Mouse (Mus musculus): ENCODE measurements around the gene Rps17. TPM values are rescaled to one million over a fixed set of nuclear protein-coding genes. Genes with fewer than 3 reads are reported as not detected.

The Rps17 gene
- total RNA-seq (2015) = 1,953 and 2,112 TPM in 2 replicates
- 2,159 and 2,431 TPM in 2 replicates for total RNA-seq (2017)

DNA sequence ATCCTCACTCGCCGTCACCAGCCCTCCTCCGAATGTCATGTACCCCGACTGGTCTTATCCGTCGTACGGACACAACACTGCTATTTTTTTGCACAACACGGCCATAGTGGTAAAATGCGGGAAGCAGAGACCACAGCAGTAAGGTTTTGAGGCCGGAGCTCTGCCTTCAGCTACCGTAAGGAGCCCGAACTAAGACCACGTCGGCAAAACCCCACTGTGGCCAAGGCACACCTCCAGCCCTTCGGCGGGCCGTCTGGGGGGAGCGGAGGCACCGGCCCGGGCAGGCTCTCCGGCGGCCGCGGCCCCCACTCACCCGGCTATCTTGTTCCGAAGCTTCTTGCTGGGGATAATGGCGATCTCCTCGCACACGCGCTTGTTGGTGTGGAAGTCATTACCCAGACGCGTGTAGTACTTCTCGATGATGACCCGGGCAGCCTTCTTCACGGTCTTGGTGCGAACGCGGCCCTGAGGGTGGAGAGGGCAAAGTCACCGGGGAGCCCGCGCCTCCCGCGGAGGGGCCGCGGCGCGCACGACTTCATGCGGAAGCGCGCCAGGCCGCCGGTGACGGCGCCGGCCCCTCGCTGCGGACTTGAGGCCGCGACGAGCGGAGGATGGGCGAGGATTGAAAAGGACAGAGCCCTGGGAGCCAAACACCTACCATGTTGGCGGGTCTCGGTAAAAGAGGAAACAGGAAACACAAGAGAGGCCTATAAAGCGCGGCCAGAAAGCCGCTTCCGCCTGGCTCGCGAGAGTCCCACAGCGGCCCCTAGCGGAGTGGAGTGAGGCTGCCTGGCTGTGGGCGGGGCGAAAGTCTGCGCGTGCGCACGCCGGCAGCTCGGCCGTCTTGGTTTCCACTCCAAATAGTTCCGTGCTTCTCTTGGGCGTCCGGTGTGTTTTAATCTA lies at the start of gene Rps17:
Rps17 (minus strand) TSS at position 711 of the 903 bp plus-strand sequence.
- ATAC-seq (ENCODE audit: poor library complexity, severe bottlenecking) = peak; percentile 93

DNA sequence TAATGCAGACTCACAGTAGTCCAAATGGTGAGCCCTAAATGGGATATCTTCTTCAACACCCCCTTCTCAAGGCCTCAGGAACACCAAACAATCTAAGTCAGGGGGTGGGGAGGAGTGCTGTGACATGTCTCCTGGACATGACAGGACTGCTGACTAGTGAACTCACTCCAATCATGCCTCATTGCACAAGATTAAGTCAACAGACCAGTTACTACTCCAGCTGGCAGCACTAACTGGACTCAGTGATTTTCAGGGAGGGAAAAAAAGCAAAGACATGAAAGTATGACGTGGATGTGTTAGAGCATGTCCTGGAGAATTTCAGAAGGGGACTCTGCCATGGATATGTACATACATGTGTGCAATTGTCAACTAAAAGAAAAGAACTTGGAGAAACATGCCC lies 34.3 kb upstream of the Rps17 start:
- ATAC-seq (ENCODE audit: poor library complexity, severe bottlenecking) = no peak

DNA sequence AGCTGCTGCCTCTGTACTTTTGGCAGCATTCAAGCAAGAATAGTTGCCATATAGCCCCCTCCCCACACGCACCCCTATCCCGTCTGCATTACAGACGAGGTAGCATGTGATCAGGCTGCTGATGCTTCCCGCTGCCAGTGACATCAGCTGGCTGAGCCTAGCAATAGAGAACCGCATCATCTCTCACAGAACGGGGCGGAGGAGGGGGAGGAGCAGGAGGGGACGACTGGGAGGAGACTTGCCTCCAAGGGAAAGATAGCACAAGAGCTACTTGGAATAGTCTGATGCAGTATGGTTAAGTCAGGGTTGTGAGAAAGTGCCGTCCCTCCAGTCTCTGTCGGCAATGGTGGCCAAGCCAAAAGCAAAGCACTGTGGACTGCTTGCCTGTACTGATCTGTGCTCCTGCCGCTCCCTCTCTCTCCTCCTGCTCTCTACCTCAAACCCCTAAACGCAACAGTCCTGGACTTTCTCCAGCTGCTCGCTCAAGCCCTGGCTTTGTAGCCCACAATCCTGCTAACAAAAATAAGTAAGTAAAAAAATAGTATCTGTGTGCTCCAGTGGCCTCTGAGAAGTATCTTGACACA lies 27.4 kb upstream of the Rps17 start:
- ATAC-seq (ENCODE audit: poor library complexity, severe bottlenecking) = peak; percentile 57

DNA sequence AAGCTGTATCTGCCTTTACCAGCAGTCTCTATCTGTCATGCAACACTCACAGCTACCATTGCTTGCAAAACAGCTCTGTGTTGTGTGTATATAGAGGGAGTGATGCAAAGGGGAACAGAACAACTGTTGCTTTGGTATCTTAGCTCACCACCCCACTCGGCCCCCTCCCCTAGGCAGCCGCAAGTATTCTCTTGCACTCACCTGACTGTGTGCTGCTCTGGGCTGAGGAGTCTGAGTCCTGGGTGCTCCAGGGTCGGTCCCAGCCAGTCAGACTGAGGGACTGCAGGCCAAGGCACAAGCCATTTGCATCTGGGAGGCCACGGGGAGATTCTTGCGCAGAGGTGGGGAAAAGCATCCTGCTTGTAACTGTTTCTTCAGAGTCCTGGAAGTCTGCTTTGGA lies 26.8 kb upstream of the Rps17 start:
- peak; percentile 76 for ATAC-seq (ENCODE audit: poor library complexity, severe bottlenecking)

DNA sequence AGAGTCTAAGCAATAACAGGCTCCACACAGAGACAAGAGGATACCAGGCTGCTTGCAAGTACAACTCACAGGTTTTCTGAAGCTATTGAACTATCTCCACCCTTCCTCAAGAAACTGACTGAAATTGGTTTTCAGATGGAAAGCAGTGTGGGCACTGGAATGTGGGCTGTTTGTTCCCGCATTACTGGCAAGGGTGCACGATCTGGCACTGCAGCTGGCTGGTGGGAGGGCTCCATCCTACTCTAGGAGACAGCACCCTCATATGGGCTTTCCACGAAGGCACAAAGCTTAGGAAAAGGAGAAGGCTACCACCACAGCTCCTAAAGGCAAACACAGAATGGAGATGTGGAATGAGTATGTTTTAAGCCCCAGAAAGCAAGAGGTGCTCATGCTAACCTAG lies 24.7 kb upstream of the Rps17 start:
- ATAC-seq (ENCODE audit: poor library complexity, severe bottlenecking) = no peak

DNA sequence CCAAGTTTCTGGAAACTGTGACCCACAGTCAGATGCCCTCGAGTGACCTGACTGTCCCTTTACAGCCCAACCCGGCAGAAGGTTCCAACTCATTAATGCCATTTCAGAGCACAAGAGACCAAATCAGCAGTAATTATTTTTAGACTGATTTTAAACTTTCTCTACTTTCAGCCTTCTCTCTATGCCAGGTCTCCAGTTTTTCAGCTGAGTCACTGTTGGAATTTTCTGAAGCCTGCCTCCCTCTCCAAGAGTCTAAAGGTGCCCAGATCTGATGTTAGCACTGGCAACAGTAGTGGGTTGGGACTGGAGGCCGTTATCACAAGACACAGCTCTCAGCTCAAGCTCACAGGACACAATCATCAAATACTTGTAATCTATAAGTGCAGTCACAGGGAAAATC lies 22.9 kb upstream of the Rps17 start:
- ATAC-seq (ENCODE audit: poor library complexity, severe bottlenecking) = no peak

DNA sequence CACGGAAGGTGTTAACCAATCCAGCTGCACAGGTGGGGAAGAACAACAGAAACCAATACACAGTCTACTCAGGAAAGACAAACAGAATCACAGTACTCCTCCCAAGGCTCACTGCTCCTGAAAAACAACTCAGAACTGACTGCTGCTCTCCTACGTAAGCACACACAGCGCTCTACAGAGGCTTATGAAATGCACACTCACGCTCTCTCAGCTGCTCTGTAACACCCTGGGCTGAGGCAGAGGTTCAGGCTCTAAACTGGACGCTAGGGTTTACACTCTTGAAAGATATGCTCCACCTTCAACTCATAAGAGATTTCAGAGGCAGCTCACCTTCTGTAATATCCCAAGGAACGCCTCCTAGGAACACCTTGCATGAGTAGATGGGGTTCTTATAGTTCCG lies 11.9 kb upstream of the Rps17 start:
- ATAC-seq (ENCODE audit: poor library complexity, severe bottlenecking) = no peak

DNA sequence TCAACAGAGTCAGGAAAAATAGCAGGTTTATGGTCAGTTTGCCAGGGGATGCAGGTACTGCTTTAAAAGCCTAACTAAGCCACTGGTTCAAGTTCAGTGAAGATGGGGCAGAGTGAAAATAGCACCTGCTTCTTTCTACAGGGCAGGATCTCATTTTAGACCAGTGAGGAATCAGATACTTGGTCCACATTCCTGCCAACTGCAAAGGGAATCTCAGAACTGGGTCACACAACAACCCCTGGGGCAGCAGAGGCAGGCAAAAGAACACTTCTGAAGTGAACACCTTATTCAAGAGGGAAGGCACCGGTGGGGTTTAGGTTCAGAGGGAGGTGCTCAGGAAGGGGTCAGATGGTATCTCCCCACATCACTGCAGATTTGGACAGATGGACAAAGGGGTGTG lies 11.3 kb upstream of the Rps17 start:
- ATAC-seq (ENCODE audit: poor library complexity, severe bottlenecking) = no peak

DNA sequence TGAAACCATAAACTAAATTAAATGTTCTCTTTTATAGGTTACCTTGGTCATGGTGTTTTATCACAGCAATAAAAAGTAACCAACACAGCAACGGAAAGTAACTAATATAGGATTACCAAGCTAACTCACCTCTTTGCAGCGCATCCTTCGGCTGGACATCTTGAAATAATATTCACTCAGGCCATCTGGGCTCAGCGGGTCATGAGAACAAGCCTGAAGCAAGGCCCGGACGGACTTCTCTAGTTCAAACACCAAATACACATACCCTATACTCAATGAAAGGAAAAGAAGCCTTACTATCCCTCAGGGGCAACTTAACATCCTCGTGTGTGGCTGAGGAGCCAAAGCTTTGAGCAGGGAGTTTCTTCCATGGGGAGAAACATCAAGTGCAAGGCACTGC lies 10.7 kb upstream of the Rps17 start:
- ATAC-seq (ENCODE audit: poor library complexity, severe bottlenecking) = no peak

DNA sequence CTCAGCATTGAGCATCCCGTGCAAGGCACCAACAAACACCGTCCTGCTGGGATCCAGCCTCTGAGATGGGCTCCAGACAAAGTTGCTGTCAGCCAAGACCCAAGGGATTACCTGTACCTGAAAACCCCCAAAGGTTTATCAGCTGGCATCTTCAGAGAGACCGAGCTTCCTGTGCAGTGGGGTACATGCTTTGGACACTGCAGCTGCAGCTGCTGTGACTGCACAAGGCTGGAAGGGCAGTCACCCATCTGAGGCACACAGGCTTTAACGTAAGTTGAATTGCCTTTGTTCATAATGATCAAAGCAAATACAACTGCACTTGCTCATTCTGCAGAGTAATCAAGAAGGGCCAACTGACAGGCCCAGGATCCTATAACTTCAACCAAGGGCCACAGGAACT lies 6.8 kb upstream of the Rps17 start:
- no peak for ATAC-seq (ENCODE audit: poor library complexity, severe bottlenecking)

DNA sequence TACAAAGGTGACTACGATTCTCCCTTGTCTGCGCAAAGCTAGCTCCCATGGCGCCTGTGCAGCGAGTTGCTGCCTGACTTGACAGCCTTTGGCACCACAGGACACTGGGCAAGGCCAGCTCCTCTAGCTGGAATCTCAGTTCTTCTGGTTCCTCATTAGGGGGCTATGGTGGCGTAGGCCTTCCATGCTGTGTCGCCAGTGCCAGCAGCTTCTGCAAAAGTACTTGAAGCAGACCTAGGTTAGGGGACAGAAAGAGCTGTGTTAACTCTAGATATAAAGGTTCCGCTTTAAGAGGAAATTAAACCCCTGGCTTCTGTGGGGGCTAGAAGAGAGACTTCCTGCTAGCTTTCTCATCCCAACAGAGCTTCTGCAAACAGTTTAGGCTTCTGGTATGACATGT lies 3.2 kb upstream of the Rps17 start:
- peak; percentile 8; the same call in 1 of the 2 replicates for ATAC-seq (ENCODE audit: poor library complexity, severe bottlenecking)

DNA sequence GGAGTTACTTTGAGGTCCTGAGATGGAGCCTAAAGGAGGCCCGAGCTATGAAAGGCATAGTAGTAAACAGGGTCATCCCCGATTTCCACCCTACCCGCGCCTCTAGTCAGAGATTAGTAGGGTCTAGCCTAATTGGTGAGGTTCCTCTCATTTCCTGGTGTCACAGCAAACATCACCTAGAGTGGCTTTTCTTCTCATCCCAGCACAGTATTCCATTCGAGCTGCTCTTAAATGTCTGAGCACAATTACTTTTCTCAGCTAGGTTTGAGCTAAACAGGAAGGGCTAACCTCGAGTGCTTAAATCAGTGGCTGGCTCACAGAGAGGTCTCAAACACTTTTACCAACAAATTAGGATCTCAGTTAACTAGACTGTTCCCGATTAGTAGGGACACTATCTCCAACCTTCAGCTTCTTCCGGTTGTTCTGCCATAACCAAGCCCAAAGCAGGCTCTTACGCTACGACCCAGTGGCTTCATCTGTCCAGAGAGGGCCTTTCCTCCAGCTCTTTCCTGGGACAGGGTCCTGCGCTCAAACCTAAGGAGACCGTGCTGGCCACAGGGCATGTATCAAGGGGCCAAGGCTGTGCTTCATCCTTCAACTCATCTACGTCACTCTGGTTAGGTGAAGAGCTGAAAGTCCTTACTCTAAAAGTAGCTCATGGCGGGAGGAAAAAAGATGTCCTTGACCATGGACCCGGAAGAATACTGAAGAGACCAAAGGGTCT lies 555 bp upstream of the Rps17 start:
- peak; percentile 13 for ATAC-seq (ENCODE audit: poor library complexity, severe bottlenecking)

DNA sequence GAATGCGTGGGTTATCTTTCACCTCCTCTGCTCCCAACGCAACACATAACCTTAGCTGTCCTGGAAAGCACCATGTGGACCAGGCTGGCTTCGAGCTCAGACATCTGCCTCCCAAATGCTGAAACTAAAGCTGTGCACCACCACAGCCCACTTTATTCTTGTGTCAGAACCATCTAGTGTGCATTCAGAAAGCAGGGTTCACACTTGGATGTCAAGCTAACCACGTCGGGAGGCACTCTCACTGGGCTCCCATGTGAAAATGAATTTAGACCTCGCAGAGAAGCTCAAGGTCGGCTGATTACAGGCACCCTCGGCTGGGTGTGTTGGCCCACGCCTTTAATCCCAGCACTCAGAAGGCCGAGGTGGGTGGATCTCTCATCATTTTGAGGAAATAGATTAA lies 1.2 kb downstream of the Rps17 start:
- no peak for ATAC-seq (ENCODE audit: poor library complexity, severe bottlenecking)

DNA sequence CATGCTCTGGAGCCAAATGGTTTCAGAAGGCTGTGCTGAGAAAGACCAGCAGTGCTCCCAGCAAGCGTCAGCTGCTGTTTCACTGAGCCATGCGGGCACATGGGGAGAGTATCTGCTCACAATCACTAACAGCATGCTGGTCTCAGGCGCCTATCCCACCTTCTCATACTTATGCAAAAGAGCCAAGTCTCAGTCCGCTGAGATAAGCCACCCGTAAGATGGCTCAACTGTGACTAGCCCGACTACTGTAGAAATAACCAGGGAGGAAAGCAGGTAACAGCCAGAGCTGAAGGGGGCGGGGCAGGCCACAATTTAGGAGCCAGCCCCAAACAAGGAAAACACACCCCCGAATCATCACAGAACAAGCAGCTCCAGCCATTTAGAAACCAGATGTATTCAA lies 1.7 kb downstream of the Rps17 start:
- no peak for ATAC-seq (ENCODE audit: poor library complexity, severe bottlenecking)

DNA sequence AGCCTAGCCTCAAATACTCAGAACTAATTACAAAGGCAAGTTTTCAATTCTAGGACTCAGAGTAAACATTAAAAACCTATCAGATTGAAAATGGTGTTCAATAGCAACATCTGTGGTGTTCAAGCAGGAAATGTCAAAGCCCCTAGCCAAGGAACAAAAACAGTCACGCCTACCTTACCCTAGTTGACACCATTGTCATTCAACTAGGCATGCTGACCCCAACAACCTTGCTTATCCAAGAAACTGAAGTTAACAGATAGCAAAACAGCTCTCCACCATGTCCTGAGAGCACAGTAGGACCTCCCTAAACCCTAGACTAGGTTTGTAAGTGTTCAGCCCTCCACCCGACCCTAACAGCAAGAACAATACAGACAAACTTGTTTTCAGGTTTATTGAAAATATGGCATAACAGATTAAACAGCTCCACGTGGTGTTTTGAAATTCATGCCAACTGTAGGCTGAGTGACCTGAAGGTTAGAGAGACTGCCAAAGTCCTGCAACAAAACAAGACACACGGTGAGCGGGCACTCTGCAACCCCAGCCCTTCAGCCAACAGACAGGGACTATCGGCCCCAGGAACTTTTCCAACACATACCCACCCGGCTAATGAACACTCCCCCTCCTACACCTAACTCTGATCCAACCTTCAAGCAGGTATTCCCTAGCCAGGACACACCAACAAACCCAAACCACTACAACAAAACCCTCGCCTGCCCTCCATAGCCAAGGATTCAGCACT lies 2.5 kb downstream of the Rps17 start:
- ATAC-seq (ENCODE audit: poor library complexity, severe bottlenecking) = no peak

DNA sequence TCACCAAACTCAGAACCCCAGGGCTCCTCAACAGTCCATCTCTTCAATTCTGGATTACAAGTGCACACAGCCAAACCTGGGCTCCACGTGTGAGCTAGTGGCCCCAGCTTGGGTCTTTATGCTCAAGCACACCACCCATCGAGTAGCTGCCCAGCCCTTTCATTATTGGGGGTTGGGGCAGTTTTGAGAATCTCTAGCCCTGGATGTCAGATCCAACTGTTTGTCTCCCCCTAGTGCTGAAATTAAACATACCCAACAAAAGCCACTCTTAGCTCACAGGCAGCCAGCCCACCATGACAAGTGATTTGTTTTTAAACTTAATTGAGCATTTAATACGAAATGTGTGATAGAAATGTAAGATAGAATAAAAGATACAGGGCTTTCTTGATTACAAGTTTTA lies 3.5 kb downstream of the Rps17 start:
- ATAC-seq (ENCODE audit: poor library complexity, severe bottlenecking) = no peak

DNA sequence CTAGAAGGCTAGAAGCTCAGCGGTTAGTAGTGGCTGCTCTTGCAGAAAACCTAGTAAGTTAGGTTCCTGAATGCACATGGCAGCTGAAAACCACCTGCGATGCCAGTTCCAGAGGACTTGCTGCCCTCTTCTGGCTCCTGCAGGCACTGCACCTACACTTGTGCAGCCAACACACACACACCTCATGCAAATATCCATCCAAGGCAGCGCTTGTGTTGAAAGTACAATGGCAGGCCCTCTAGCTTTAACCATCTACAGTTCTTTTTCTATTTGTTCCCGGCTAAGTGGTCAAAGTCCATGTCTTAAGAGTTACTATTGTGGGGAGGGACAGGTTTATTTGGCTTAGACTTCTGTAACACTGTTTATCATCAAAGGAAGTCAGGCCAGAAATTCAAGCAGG lies 5.3 kb downstream of the Rps17 start:
- peak; percentile 68 for ATAC-seq (ENCODE audit: poor library complexity, severe bottlenecking)

DNA sequence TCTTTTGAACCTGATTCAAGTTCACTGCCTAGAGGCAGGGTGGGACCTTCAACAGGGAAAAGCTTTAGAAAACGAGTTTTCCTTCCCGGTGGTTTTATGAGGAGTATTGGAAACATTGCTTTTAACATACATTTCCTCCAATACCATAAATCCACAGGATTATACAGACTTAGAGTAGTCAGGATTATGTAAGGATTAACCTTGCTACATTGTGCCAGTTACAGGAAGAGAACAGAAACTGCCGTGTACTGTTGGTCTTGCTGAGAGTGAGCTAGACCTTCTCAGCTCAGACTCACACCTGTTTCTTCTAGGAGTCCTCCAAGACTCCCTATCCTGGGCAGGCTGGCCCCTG lies 6.6 kb downstream of the Rps17 start:
- no peak for ATAC-seq (ENCODE audit: poor library complexity, severe bottlenecking)

DNA sequence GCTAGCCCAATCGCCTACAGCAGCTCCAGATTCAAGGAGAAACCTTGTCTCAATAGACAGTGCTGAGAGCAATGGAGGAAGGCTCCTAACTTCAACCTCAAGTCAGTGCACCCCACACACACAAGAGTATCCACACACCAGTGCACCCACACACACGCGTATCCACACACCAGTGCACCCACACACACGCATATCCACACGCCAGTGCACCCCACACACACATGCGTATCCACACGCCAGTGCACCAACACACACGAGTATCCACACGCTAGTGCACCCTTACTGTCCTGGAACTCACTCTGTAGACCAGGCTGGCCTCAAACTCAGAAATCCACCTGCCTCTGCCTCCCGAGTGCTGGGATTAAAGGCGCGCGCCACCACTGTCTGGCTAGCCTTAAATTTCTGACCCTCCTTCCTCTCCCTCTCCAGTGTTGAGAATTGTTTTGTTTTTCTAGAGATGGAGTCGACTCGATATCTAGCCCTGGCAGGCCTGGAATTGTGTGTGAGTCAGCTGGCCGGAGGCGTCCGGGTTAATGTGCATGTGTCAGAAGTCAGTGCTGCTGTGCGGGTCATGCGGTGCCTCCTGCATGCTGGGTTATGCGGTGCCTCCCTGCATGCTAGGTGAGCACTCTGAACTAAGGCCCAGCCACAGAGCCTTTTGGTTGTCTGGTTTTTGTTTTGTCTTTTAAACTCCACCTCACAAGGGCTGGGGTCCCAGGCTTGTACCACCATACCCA lies 7.1 kb downstream of the Rps17 start:
- no peak for ATAC-seq (ENCODE audit: poor library complexity, severe bottlenecking)

DNA sequence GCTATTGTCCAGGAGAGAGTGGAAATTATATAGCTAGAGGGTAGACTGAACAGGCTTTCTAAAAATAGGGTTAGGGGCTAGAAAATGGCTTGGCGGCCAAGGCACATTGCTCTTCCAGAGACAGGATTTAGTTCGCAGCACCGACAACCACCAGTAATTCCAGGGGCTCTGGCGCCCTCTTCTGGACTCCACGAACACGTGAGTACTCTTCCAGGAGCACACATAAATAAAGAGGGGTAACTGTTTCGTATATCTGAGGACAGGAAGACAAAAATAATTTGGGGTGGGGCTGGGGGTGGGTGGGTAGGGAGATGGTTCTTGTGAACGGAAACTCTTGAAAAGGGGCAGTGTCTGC lies 8.6 kb downstream of the Rps17 start:
- ATAC-seq (ENCODE audit: poor library complexity, severe bottlenecking) = peak; percentile 61
